Mouse (Mus musculus) spleen, postnatal 36 days (tissue): ENCODE data around the gene Nt5c.
"Not testable (repeated sequence)": the region's sequence is repeated elsewhere in the genome, so short reads cannot be mapped to it uniquely, and the experiment has no call there.

ENCODE experiments used
- DNase-seq, 2 experiments: peaks; one replicate each; pipeline ENCODE4 v3.0.0; 2022; ENCODE audit warnings: low spot score in 2 of 2, mixed read lengths in 1 of 2

The Nt5c gene

DNA sequence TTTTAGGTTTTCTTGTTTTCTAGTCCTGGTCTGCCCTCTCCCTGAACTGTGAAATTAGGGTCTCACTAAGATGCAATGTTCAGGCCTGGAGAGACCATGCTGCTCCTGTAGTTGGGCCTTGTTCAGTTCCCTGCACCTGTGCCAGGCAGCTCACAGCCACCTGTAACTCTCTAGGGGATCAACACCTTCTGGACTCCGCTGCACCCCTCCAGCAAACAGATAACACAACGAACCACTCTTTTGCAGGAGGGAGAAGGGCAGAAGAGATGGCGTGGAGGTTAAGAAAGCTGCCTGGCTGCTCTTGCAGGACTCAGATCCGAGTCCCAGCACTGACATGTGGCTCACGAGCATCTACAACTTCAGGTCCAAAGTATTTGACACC is 18.8 kb upstream of the Nt5c start:
- no peak for DNase-seq

DNA sequence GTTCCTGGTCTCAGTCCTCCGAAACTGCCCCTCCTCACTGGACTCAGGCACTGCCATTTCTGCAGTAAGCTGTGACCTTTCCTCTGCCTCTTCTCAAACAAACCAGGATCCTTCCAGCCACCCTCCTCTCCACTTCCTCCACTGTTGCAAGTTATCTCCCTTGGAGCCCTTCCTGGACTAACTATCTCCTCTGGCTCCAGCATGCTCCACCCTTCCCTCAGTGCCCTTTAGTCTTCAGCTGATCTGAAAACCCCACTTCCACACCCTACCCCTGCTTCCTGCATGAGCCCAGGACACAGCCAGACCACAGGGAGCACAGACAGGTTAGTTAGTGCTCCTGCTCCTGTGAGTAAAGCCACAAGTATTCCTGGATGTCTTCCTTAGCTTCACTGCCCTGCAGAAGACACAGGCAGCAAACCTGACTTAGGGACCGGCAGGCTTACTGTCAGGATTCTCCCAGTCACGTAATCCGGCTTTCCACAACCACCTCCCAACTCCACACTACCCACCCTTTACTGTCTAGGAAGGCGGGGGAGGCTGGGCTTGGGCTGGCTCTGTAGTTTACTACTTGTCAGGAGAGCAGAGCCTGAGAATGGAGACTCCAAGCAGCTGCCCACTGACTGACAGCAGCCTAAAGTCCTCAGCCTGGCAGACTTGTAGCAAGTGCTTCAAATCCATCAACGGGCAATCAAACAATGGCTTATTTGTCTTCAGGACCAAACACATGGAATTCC is 18.3 kb upstream of the Nt5c start:
- peak in 1 of 2 experiments; percentile 41 for DNase-seq

DNA sequence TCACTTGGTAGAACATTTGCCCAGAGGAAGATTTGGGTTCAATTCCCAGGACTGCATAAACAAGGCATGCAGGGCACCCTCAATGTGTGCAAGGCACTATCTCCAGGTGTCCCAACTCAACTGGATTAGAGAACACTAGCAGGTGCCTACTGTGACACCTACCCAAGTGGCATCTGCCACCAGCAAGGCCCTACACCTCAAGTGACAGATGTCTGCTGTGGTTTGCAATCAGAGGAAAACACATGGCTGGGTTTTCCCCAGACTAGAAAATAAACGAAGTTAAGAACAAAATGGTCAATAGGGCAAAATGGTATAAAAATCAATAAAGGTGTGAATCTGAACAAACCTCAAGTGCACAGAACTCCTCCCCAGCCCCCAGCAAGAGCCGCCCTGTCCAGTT is 16.4 kb upstream of the Nt5c start:
- peak; percentile 37 to 45 for DNase-seq

DNA sequence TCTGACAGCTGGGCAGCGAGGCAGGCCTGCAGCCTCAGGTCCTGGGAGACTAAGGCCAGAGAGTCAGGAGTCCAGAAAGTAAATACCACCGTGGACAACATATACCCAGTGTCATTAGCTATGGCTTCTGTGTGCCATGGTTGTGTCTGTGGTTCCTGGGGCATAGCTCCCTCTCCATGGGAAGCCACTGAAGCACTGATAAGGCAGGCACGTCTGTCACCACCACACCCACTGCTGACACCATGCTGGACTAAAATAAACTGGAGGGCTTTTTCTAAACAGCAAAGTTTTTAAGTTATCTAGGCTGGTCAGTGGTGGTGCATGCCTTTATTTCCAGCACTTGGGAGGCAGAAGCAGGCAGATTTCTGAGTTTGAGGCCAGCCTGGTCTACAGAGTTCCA is 14.9 kb upstream of the Nt5c start:
- DNase-seq, result peak in 1 of 2 experiments; percentile 48

DNA sequence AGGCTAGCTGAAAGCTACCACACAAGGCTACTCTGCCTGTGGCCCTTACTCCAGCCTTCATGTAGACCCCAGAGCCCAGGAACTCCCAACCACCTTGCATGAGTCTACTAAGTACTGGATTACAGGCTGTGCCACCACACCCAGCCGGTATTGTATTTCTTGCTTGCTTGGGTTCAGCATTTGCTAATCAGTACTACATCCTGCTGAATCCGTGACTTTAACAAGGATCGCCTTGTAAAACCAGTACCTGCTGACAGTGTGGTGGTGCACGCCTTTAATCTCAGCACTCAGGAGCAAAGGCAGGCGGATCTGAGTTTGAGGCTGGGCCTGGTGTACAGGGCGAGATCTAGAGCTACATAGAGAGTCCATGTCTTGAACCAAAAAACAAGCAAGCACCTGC is 11.0 kb upstream of the Nt5c start:
- DNase-seq, result no peak

DNA sequence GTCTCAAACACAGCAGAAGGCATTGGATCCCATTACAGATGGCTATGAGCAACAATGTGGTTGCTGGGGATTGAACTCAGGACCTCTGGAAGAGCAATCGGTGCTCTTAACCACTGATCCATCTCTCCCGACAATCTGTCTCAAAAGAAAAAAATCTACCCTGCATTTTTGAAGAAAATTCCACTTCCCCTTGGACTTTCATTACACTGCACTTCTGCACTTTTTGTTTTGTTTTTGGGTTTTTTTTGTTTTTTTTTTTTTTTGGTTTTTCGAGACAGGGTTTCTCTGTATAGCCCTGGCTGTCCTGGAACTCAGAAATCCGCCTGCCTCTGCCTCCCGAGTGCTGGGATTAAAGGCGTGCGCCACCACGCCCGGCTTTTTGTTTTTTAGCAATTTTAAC is 4.9 kb upstream of the Nt5c start:
- DNase-seq, result not testable (repeated sequence)

DNA sequence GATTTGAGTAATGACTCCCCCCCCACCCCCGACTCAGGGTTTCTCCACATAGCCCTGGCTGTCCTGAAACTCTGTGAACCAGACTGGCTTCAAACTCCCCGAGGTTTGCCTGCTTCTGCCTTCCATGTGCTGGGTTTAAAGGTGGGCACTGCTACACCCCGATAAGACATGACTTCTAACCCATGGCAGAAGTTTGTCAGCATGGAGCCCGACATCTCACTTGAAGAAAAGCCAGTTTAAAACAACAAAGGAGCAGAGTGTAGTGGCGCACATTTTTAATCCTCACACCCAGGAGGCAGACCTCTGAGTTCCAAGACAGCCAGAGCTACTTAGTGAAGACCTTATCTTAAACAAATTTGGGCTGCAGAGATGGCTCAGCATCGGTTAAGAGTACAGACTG is 725 bp upstream of the Nt5c start:
- no peak for DNase-seq

DNA sequence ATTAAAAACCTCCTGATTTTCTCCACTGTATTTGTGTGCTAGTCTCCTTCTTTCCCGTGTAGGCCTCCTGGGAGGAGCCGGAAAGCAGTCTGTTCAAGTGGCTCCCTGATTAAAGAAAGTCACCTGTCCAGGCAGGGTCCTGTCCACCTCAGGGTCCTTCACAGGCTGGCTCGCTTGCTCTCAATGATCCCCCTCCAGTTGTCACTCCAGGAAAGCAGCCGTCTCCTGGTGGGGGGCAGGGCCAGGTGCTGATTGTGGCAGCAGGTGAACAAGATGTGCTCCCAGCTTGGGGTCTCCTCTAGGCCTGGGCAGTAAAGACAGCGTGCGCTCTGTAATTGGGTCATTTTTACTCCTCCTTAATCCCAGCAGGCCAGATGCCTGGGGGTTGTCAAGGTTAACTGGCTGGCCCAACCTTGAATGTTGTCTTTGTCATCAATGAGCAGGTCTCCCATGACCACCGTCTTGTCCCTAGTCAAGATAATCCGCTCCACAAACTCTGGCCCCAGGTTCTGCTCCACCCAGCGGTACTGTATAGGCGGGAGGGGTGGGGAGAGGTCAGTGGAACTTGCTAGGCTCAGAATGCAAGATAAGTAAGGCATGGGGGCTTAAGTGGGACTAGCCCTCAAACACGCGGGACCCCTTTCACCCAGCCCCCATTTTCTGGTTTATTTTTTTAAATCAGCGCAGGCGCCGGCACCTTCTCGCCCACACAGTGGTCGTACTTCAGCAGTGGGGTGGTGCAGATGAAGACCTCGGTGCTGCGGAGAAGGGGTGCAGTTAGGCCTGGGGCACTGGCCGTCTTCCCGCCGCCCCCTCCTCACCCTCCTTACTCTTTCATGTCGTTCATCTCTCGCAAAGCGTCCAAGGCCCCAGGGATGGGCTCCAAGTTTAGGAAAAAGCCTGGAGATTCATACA is 964 bp downstream of the Nt5c start:
- no peak for DNase-seq

DNA sequence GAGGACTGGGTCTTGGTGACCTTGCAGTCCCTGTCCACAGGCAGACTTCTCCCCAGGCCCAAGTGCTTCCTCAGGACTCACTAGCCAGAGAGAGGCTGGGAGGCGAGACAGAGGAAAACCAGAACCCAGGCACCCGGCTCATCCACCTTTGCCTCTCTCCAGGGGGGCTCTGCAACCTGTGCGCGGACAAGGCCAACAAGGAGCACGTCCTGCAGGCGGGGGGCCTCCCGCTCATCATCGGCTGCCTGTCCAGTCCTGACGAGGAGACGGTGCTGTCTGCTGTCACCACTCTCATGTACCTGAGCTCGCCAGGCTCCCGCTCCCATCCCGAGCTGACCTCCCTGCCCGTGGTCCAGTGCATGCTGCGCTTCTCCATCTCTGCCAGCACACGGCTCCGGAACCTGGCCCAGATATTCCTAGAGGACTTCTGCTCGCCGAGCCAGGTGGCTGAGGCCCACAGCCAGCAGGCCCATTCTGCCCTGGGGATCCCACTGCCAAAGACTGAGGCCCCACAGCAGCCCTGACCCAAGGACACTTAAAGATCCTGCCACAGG is 3.0 kb downstream of the Nt5c start:
- no peak for DNase-seq

DNA sequence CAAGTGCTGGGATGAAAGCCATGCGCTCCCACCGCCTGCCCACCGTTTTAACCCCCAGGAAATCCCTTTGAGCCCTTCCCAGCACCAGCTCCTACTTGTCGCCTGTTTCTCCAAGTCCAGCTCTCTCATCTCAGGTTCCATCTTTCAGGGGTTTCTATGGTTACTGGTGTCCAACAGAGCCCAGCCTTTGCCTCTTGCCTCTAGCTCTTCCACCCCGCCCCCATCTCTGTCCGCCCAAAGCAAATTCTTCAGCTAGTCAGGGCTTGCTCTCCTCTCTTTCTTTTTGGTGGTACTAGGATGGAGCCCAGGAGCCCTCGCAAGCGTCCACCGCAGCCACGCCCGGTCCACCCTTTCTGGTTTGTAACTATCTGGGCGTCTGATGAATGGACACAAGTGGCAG is 6.5 kb downstream of the Nt5c start:
- no peak for DNase-seq

DNA sequence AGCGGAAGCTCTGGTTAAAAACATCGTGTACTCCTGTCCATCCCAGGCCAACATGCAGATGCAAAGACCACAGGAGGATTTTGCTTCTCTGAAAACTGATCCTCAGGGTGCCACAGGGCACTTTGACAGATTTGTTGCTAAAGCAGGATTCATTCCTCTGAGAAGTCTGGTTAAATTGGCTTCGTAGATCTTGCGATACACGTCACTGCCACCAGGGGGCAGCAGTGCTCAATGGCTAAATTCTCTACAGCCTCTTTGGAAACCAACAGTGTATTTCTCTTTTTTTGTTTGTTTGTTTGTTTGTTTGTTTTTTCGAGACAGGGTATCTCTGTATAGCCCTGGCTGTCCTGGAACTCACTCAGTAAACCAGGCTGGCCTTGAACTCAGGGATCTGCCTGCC is 7.9 kb downstream of the Nt5c start:
- peak; percentile 53 to 65 for DNase-seq

DNA sequence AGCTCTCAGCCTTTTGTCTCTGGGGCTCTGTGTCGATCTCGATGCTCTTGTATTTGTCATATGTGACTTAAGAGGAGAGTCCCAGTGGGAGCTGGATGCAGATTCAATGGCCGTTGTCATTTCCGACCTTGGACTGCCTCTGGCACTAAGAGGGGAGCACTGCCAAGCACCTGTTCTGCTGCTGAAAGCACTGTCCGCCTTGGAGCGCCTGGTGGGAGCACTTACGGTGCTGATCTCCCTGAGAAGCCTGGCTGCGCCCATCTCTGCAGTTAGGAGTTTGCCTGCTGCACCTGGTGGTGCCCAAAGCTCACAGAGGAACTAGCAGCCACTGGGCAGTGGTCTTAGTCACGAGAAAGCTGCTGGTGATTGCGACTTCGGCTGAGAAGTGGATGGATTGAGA is 8.4 kb downstream of the Nt5c start:
- no peak for DNase-seq

DNA sequence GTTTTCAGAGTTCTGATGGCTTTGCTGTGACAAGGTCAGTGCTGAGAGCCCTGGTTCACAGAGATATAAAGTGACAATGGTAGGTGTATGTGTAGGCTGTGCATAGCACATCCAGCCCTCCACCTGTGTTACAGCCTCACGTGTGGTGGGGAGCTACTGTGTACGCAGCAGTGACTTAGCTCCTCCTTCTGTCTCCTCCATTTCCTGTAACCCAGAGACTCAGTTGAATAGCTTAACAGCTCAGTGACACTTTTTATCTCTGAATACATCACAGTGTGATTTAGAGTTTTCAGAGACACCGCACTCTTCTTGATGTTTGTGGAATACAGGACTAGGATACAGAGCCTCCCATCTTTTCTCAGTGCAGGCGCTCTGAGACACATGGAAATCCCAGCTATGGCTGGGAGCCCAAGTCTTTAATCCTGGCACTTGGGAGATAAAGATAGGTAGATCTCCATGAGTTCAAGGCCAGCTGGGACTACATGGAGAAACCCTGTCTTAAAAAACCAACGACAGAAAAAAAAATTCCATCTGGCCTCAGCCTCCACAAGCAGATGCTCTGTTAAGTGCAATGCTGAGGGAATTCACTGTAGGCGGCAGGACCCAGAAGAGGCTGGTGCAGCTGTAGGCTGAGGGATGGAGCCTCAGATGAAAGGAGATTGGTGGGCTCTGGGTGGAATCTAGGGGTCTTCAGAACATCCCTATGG is 10.0 kb downstream of the Nt5c start:
- no peak for DNase-seq

DNA sequence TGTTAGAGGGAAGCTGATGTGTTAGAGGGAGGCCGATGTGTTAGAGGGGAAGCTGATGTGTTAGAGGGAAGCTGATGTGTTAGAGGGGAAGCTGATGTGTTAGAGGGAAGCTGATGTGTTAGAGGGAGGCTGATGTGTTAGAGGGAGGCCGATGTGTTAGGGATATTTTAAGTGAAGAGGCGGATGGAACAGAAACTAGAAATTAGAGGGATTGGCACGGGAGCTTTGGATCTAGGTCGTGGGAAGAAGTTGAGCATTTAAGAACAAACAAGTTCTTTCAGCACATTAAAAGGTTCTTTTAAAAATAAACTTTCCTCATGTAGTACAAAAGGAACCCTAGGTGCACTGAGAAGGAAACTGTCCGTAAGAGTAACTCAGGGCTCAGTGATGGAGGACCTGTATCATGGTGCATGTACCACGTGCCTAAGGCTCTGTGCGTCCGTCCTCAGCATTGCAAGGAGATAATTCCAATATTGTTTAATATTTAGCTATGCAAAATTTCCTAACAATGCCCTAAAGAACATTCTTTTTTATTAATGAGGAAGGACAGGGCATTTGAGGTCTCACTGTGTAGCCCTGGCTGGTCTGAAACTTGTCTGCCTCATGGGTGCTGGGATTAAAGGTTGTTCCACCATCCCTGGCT is 13.2 kb downstream of the Nt5c start:
- DNase-seq, result no peak

DNA sequence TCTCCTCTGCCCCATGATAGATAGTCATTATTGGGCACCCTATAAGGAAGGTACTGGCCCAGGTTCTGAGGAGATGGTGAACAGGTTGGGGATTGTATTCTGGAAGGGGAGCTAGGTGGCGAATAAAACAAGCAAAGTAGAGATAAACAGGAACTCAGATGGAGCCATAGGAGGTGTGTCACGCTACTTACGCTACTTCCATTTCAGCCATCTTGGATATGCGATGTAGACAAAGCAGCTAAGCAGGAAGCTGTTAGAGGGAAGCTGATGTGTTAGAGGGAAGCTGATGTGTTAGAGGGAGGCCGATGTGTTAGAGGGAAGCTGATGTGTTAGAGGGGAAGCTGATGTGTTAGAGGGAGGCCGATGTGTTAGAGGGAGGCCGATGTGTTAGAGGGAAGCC is 14.3 kb downstream of the Nt5c start:
- not testable (repeated sequence) for DNase-seq

DNA sequence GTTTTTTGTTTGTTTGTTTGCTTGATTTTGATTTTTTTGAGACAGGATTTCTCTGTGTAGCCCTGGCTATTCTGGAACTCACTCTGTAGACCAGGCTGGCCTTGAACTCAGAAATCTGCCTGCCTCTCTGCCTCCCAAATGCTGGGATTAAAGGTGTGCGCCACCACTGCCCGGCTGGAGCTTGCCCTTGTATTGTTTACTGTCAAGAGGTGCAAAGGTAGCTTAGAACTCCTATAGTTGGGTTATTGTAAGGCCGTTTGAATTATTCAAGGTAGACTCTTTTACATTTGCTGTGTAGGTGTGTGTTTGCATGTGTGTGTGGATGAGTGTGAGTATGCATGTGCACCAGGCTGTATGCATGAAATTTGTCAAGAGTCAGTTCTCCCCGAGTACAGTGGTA is 15.0 kb downstream of the Nt5c start:
- not testable (repeated sequence) for DNase-seq

DNA sequence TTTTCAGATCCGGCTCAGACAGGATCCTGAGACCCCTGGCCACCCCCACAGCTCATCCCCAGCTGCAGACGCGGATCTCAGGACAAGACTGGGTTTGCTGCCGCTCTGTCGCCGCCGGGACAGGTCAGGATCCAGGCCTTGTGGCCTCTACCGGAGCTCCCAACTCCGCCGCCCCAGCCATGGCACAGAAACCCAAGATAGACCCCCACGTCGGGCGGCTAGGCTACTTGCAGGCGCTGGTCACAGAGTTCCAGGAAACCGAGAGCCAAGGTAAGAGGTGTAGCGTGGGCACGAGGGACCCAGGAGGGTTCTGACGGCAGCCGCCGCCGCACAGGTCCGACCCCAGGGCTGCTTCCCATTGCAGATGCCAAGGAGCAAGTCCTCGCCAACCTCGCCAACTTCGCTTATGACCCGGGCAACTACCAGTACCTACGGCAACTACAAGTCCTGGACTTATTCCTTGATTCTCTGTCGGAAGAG is 15.9 kb downstream of the Nt5c start:
- DNase-seq, result no peak

DNA sequence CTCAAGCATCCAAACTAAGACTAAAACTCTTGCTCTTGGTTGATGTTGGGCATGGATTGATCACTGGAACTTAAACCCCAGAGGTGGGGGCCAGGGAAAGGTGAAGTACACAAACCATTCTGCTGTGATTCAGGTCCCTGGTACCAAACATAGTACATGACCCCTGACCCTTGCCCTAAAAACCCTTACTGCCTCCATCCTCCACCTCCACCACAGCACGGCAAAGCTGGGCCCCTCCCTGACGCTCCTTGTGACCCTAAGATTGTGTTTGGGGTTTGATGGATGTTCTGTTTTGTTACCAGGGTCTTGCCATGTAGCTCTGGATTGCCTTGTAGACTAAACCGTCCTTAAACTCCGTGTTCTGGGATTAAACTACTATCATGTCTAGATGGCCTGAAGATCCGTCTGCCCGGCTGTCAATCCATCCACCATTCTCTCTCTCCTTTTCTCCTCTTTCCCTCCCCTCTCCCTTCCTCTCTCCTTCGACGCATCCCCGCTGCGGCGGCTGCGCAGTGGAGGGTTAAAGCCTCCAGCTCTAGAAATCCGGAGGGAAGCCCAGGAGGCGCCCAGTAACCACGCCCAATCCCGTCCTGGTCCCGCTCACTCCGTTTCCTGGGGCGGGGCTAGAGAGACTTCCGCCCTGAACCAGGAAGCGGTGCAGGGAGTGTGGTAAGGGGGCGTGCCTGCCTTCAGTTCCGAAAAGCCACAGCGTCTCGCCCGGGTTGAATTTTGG is 16.5 kb downstream of the Nt5c start, which contains the start of gene Armc7:
Armc7 (plus strand) TSS at position 643 of the 733 bp plus-strand sequence.
- peak; percentile 91 to 93 for DNase-seq

DNA sequence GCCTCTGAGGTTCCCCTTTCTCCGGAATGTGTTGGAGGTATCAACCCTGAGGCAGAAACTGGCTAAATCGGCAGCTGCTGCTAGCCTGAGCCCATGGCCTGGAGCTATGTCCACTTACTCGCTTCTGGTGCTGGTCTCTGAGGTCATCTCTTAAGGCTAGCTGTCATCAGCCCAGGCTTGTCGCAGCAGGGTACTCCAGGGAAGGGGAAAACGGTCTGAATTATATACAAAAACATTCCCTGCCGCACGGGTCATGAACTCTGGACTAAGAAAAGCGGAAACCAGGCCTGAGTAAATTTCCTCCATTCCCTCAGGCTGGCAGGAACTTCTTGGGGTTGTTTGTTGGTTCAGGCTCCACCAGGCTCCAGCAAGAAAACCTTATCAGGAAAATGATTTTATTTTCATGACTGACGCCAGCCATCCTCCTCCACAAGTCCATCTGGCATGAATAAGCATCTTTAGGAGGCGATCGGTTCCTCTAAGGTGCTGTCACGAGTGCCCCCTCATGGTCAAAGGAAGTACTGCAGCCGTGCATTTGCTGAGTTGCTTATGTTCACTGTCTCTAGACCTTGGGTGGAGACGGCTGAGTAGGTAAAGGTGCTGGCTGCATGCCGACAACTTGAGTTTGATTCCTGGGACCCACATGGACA is 17.9 kb downstream of the Nt5c start:
- peak; percentile 82 to 89 for DNase-seq

DNA sequence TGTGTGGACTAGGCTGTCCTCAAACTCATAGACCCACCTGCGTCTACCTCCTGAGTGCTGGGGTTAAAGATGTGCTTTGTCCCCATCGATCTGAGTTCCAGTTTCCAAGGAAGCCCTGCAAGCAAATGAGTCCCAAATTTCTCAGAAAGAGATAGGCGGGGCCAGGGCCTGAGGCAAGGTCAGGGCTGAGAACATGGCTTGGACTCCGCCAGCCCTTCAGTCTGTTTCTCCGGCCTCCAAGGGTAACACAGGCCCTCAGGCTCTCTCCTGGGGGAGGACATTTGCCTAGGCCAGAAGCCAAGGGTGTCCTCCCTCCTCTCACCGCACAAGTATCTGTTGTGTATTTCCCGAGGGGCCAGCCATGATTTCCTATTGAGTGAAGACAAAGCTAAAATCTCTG is 19.5 kb downstream of the Nt5c start:
- no peak for DNase-seq
